Mouse (Mus musculus): ENCODE data around the gene Smim8. TPM values are rescaled to one million over a fixed set of nuclear protein-coding genes. Genes with fewer than 3 reads are reported as not detected.

Smim8 gene
- polyA plus RNA-seq, 1 experiment from 2014 or later, result 52.0 TPM

Other genes starting within 250 kb of the Smim8 start
- 56.0 and 56.5 TPM in 2 replicates for gene Akirin2, start 227.5 kb downstream of the Smim8 start, polyA plus RNA-seq (2015; fragmentation: Nextera tagmentation; extraction: Ambion mirVana)
- gene Orc3, start 163.5 kb downstream of the Smim8 start, polyA plus RNA-seq (2015; fragmentation: Nextera tagmentation; extraction: Ambion mirVana), result 72.8 and 75.4 TPM in 2 replicates
- 53.6 and 60.7 TPM in 2 replicates for gene Rars2, start 163.5 kb downstream of the Smim8 start, polyA plus RNA-seq (2015; fragmentation: Nextera tagmentation; extraction: Ambion mirVana)
- 47.7 TPM in 2 replicates for gene Slc35a1, start 91.0 kb downstream of the Smim8 start, polyA plus RNA-seq (2015; fragmentation: Nextera tagmentation; extraction: Ambion mirVana)
- 9.5 and 20.1 TPM in 2 replicates for gene Cfap206, start 48.2 kb downstream of the Smim8 start, polyA plus RNA-seq (2015; fragmentation: Nextera tagmentation; extraction: Ambion mirVana)
- gene Gm136, start 22.2 kb downstream of the Smim8 start, polyA plus RNA-seq (2015; fragmentation: Nextera tagmentation; extraction: Ambion mirVana), result not detected in 2 replicates
- gene Zfp292, start 104.5 kb upstream of the Smim8 start, polyA plus RNA-seq (2015; fragmentation: Nextera tagmentation; extraction: Ambion mirVana), result 15.4 and 16.9 TPM in 2 replicates
- 0.60 and 0.92 TPM in 2 replicates for gene Cga, start 115.4 kb upstream of the Smim8 start, polyA plus RNA-seq (2015; fragmentation: Nextera tagmentation; extraction: Ambion mirVana)

All from embryonic facial prominence, embryonic 15.5 days (tissue).